Mouse (Mus musculus) kidney, adult 8-10 months (tissue): Measurements from ENCODE around the gene Lcn11.
"Not testable (repeated sequence)": the region's sequence is repeated elsewhere in the genome, so short reads cannot be mapped to it uniquely, and the experiment has no call there.

ENCODE experiments used
- DNase-seq, 2 experiments: peaks; one replicate each; pipeline ENCODE4 v3.0.0; 2022

Lcn11 gene

GRCm38 (mm10) chr2:25776717-25777116 lies at the start of gene Lcn11:
TSS of gene Lcn11 (plus strand) at chr2:25777017.
- DNase-seq = no peak

- DNase-seq = no peak
These were observed 43.5 kb upstream of the Lcn11 start for GRCm38 (mm10) chr2:25733199-25733930.

- not testable (repeated sequence) for DNase-seq
These were observed 40.1 kb upstream of the Lcn11 start, which contains the start of gene Obp2b for GRCm38 (mm10) chr2:25736709-25737108. TSS of gene Obp2b (plus strand) at chr2:25737009.

GRCm38 (mm10) chr2:25741671-25742070 lies 35.1 kb upstream of the Lcn11 start:
- no peak for DNase-seq

GRCm38 (mm10) chr2:25754201-25754600 lies 22.6 kb upstream of the Lcn11 start:
- DNase-seq = peak; percentile 8 to 14

GRCm38 (mm10) chr2:25758064-25758625 lies 18.7 kb upstream of the Lcn11 start:
- no peak for DNase-seq

GRCm38 (mm10) chr2:25765269-25765668 lies 11.5 kb upstream of the Lcn11 start, which contains the start of gene Lcn3:
TSS of gene Lcn3 (plus strand) at chr2:25765569.
- DNase-seq = no peak

- no peak for DNase-seq
These were observed 9.1 kb upstream of the Lcn11 start for GRCm38 (mm10) chr2:25767764-25768163.

- no peak for DNase-seq
These were observed 3.3 kb upstream of the Lcn11 start for GRCm38 (mm10) chr2:25773507-25773906.

- no peak for DNase-seq
These were observed 2.2 kb upstream of the Lcn11 start for GRCm38 (mm10) chr2:25774640-25775039.

- DNase-seq = peak in 1 of 2 experiments; percentile 31
These were observed 826 bp upstream of the Lcn11 start for GRCm38 (mm10) chr2:25775991-25776390.

GRCm38 (mm10) chr2:25779076-25779475 lies 2.3 kb downstream of the Lcn11 start:
- DNase-seq = no peak

- no peak for DNase-seq
These were observed 4.1 kb downstream of the Lcn11 start for GRCm38 (mm10) chr2:25780921-25781320.

GRCm38 (mm10) chr2:25781957-25782356 lies 5.1 kb downstream of the Lcn11 start, which contains the start of gene Gm13539:
TSS of gene Gm13539 (plus strand) at chr2:25782257.
- DNase-seq = no peak

- DNase-seq = no peak
These were observed 8.9 kb downstream of the Lcn11 start for GRCm38 (mm10) chr2:25785573-25786322.

GRCm38 (mm10) chr2:25789092-25789491 lies 12.3 kb downstream of the Lcn11 start:
- no peak for DNase-seq

- no peak for DNase-seq
These were observed 20.8 kb downstream of the Lcn11 start for GRCm38 (mm10) chr2:25797635-25798034.

- DNase-seq = no peak
These were observed 21.2 kb downstream of the Lcn11 start for GRCm38 (mm10) chr2:25798065-25798464.

- DNase-seq = peak in 1 of 2 experiments; percentile 14
These were observed 34.9 kb downstream of the Lcn11 start for GRCm38 (mm10) chr2:25811711-25812110.

GRCm38 (mm10) chr2:25813364-25813763 lies 36.5 kb downstream of the Lcn11 start:
- no peak for DNase-seq

- DNase-seq = not testable (repeated sequence)
These were observed 38.9 kb downstream of the Lcn11 start, which contains the start of gene Glt6d1 for GRCm38 (mm10) chr2:25815748-25816147. TSS of gene Glt6d1 (minus strand) at chr2:25815848.

GRCm38 (mm10) chr2:25822806-25823205 lies 46.0 kb downstream of the Lcn11 start, which contains the start of gene Lcn9:
TSS of gene Lcn9 (plus strand) at chr2:25823153.
- DNase-seq = no peak

- DNase-seq = no peak
These were observed 47.9 kb downstream of the Lcn11 start for GRCm38 (mm10) chr2:25824751-25825150.
